ENCODE assay signal across 8 mouse cellular contexts in genomic region chr14:121696429-121697118, GRCm38 (mm10).
DNase-seq lines count a peak whose midpoint lies in the region; ATAC-seq and TF ChIP-seq lines count a peak whose summit lies in the region.
"Had no signal": no experiment of that assay in that cellular context is flagged by ENCODE, and none has a peak within 500 bp of the region (broad histone marks: within the 10 kb centered on the region; RNA-seq: fewer than 3 reads in every experiment).

No protein-coding gene starts in this region.

- H3K4me2 ChIP-seq in embryonic facial prominence, embryonic 12.5 days (replicated peaks): peak overlapping the region; percentile 48
- H3K4me2 ChIP-seq in neural tube, embryonic 13.5 days: peak overlapping the region; percentile 60

- H3K4me1 ChIP-seq in embryonic facial prominence, embryonic 12.5 days: peaks cover 23% of the 10 kb centered on the region
- H3K4me1 ChIP-seq in neural tube, embryonic 13.5 days (replicated peaks): peaks cover 32% of the 10 kb centered on the region

- no peaks in the 10 kb centered on the region for H3K9me3 ChIP-seq in embryonic facial prominence, embryonic 12.5 days
- no peaks in the 10 kb centered on the region for H3K9me3 ChIP-seq in neural tube, embryonic 13.5 days

- TF ChIP-seq CTCF in left cerebral cortex, adult 2 months (IDR thresholded peaks at IDR 0.05): no peak

- WGBS in embryonic facial prominence, embryonic 12.5 days: 75% methylated on average over 8 of the region's 8 CpGs
- WGBS in neural tube, embryonic 13.5 days: 65% methylated on average over 8 of the region's 8 CpGs

- no peak for ATAC-seq in embryonic facial prominence, embryonic 12.5 days (ENCODE audit: insufficient number of reproducible peaks, insufficient read depth, low FRiP score, low TSS enrichment)
- peak; percentile 58 for ATAC-seq in inflammation-experienced regulatory T-cells, adult 6 months
- ATAC-seq in neural tube, embryonic 13.5 days (ENCODE audit: low read depth): no peak
- no peak for ATAC-seq in erythroblast, adult 5-6 weeks (replicated peaks; ENCODE audit: low FRiP score, poor library complexity, severe bottlenecking)

- peak overlapping the region; percentile 46 for H3K4me3 ChIP-seq in left cerebral cortex, adult 2 months
- no peak overlapping the region for H3K4me3 ChIP-seq in embryonic facial prominence, embryonic 12.5 days
- peak overlapping the region; percentile 33; the same call in 1 of the 2 replicates for H3K4me3 ChIP-seq in neural tube, embryonic 13.5 days

- no peaks in the 10 kb centered on the region for H3K27me3 ChIP-seq in embryonic facial prominence, embryonic 12.5 days
- H3K27me3 ChIP-seq in neural tube, embryonic 13.5 days: peaks cover 9% of the 10 kb centered on the region

- H3K36me3 ChIP-seq in embryonic facial prominence, embryonic 12.5 days: no peaks in the 10 kb centered on the region
- no peaks in the 10 kb centered on the region for H3K36me3 ChIP-seq in neural tube, embryonic 13.5 days

- DNase-seq in left cerebral cortex, adult 2 months (ENCODE audit: extremely low spot score in 1 of 2, low spot score in 2 of 2): no peak
- DNase-seq in left cerebral cortex, adult 18-20 months (ENCODE audit: low spot score in 2 of 2): no peak
- no peak for DNase-seq in kidney, adult 8-10 months
- DNase-seq: cerebellum, adult 2 months had no signal

- intact Hi-C loops in left cerebral cortex, adult 2 months (cut with DNase I): loop anchor here (5.0 kb wide), 1 partner anchor 34 kb away; no protein-coding TSS in a partner anchor

- no peak overlapping the region for H3K9ac ChIP-seq in embryonic facial prominence, embryonic 12.5 days
- H3K9ac ChIP-seq in neural tube, embryonic 13.5 days: no peak overlapping the region

- peak overlapping the region; percentile 29; the same call in 1 of the 2 replicates for H3K27ac ChIP-seq in left cerebral cortex, adult 2 months
- H3K27ac ChIP-seq in embryonic facial prominence, embryonic 12.5 days: no peak overlapping the region
- no peak overlapping the region for H3K27ac ChIP-seq in neural tube, embryonic 13.5 days (replicated peaks)
